Mouse (Mus musculus) midbrain, embryonic 11.5 days (tissue): ENCODE results near the gene Tex28. TPM values are rescaled to one million over a fixed set of nuclear protein-coding genes. Genes with fewer than 3 reads are reported as not detected.
"Not testable (repeated sequence)": the region's sequence is repeated elsewhere in the genome, so short reads cannot be mapped to it uniquely, and the experiment has no call there.

ENCODE experiments used
- ATAC-seq: fragments of 200-750 bp; cut with Nextera tagmentation; 2 replicates; pipeline ENCODE4 v1.8.0; 2017; ENCODE audit warnings: moderate TSS enrichment, moderate library complexity; ENCODE audit not compliant: low FRiP score
- DNase-seq: peaks from one replicate; pipeline ENCODE4 v3.0.0; 2015; ENCODE audit warnings: low spot score; ENCODE audit errors: missing footprints
- H3K27ac ChIP-seq: fragments of 300-500 bp; sonication (generic); 2 replicates; pipeline ENCODE4 v1.5.1; 2014; ENCODE audit warnings: low read depth, low read length
- H3K27me3 ChIP-seq: fragments of 300-500 bp; sonication (generic); 2 replicates; pipeline ENCODE4 v1.6.1; 2014; ENCODE audit warnings: mild to moderate bottlenecking, low read length, moderate library complexity, mixed read lengths; ENCODE audit not compliant: control insufficient read depth, insufficient read depth
- H3K36me3 ChIP-seq: fragments of 300-500 bp; sonication (generic); 2 replicates; pipeline ENCODE4 v1.6.1; 2014; ENCODE audit warnings: mild to moderate bottlenecking, low read length, moderate library complexity, mixed read lengths; ENCODE audit not compliant: control insufficient read depth, insufficient read depth
- H3K4me1 ChIP-seq: fragments of 300-500 bp; sonication (generic); 2 replicates; pipeline ENCODE4 v1.6.1; 2014; ENCODE audit warnings: low read length; ENCODE audit not compliant: control insufficient read depth, insufficient read depth
- H3K4me2 ChIP-seq: fragments of 300-500 bp; sonication (generic); 2 replicates; pipeline ENCODE4 v1.6.1; 2014; ENCODE audit warnings: mild to moderate bottlenecking, moderate library complexity
- H3K4me3 ChIP-seq: fragments of 300-500 bp; sonication (generic); 2 replicates; pipeline ENCODE4 v1.5.1; 2014; ENCODE audit warnings: low read depth, low read length
- H3K9ac ChIP-seq: fragments of 300-500 bp; sonication (generic); 2 replicates; pipeline ENCODE4 v1.6.1; 2014; ENCODE audit warnings: low read length
- H3K9me3 ChIP-seq: fragments of 300-500 bp; sonication (generic); 2 replicates; pipeline ENCODE4 v1.6.1; 2016; ENCODE audit warnings: low read length; ENCODE audit not compliant: control insufficient read depth
- WGBS: fragments of 180-500 bp; shearing (Covaris S2); extraction: QIAGEN DNeasy Blood & Tissue Kit; methylation state at CpG from one replicate; pipeline ENCODE4 v1.1.7; 2014; 5-methylcytosine and 5-hydroxymethylcytosine counted together
- polyA plus RNA-seq: library from polyadenylated mRNA; unstranded; fragments of >200 nt; fragmentation: Nextera tagmentation; extraction: Ambion mirVana; gene quantifications from 2 replicates; pipeline ENCODE4 v1.2.1, GENCODE M21; 2014

Gene Tex28
- not detected in 2 replicates for polyA plus RNA-seq

DNA sequence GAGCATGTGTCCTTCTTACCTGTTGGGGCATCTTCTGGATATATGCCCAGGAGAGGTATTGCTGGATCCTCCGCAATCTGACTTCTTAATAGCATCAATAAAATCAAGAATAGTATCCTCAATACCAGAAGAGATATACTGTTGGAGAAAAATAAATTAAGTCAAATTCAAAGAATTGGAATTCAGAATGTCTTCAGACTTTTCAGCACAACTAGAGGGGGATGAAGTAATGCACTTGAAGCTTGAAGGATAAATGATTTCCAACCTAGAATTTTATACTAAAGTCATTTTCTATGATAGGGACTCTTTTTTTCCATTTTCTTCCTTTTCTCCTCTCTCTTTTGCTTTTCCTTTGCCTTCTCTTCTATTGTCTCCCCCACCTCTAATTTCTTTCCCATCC lies at the start of gene Tex28:
Gene Tex28 (minus strand): TSS at position 101 of the 400 bp plus-strand sequence.
- no peaks in the 10 kb centered on the region for H3K27me3 ChIP-seq
- no peak for ATAC-seq
- WGBS: 80% methylated on average over 1 of the region's 1 CpGs
- H3K9me3 ChIP-seq: no peaks in the 10 kb centered on the region
- no peak within 1 kb of the TSS for H3K4me3 ChIP-seq
- H3K4me1 ChIP-seq: no peaks in the 10 kb centered on the region
- no peaks in the 10 kb centered on the region for H3K36me3 ChIP-seq
- no peak for DNase-seq
- H3K9ac ChIP-seq: no peak within 1 kb of the TSS
- H3K27ac ChIP-seq: no peak within 1 kb of the TSS
- H3K4me2 ChIP-seq: no peak within 1 kb of the TSS

GRCm38 (mm10) chrX:74203556-74203955 lies 35.9 kb upstream of the Tex28 start:
- Histone ChIP-seq H3K36me3 (no peaks in the 10 kb centered on the region), H3K4me2 (no peak overlapping the region), H3K9me3 (no peaks in the 10 kb centered on the region), H3K9ac (no peak overlapping the region), H3K4me3 (no peak overlapping the region), H3K4me1 (no peaks in the 10 kb centered on the region), H3K27ac (no peak overlapping the region), H3K27me3 (no peaks in the 10 kb centered on the region)
- 76% methylated on average over 2 of the region's 2 CpGs for WGBS
- DNase-seq (no peak), ATAC-seq (no peak)

- Histone ChIP-seq H3K36me3 (no peaks in the 10 kb centered on the region), H3K27ac (no peak within 1 kb of the TSS), H3K4me3 (no peak within 1 kb of the TSS), H3K4me2 (no peak within 1 kb of the TSS), H3K9ac (no peak within 1 kb of the TSS), H3K9me3 (no peaks in the 10 kb centered on the region), H3K4me1 (no peaks in the 10 kb centered on the region), H3K27me3 (no peaks in the 10 kb centered on the region)
- ATAC-seq: no peak
- WGBS: 86% methylated on average over 17 of the region's 17 CpGs
- no peak for DNase-seq
These were observed 9.3 kb upstream of the Tex28 start, which contains the start of gene Tktl1 for GRCm38 (mm10) chrX:74176959-74177358. TSS of gene Tktl1 (plus strand) at chrX:74177259.

GRCm38 (mm10) chrX:74135263-74135662 lies 32.4 kb downstream of the Tex28 start, which contains the start of gene Mecp2:
TSS of gene Mecp2 (minus strand) at chrX:74135363.
- DNase-seq, H3K4me1 ChIP-seq, H3K9me3 ChIP-seq, H3K27me3 ChIP-seq, H3K36me3 ChIP-seq, H3K9ac ChIP-seq, H3K4me2 ChIP-seq, H3K4me3 ChIP-seq, H3K27ac ChIP-seq, ATAC-seq: not testable (repeated sequence)
- WGBS: 24% methylated on average over 1 of the region's 1 CpGs

DNA sequence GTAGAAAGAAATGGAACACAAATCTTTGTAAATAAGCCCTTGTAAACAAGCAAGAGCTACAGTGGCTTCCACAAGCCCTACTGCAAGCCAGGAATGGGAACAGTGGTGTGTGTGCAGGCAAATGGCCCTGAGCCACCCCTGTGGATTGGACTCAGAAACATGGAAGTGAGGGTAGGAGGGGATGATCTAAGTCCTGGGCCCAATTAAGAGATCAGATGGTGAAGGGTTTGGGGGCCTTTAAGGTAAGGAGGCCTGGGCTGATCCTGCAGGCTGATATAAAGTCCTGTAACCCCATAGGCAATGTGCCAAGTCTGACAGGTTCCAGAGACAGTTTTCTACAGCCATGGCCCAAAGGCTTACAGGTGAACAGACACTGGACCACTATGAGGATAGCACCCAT lies 40.5 kb downstream of the Tex28 start, which contains the start of gene Opn1mw:
Gene Opn1mw (plus strand): TSS at position 301 of the 400 bp plus-strand sequence.
- no peak within 1 kb of the TSS for H3K4me2 ChIP-seq
- DNase-seq (no peak), ATAC-seq (no peak)
- no peaks in the 10 kb centered on the region for H3K36me3 ChIP-seq
- H3K9ac ChIP-seq: no peak within 1 kb of the TSS
- no peak within 1 kb of the TSS for H3K4me3 ChIP-seq
- no peaks in the 10 kb centered on the region; the same call in 1 of the 2 replicates for H3K27me3 ChIP-seq
- no peak within 1 kb of the TSS for H3K27ac ChIP-seq
- no peaks in the 10 kb centered on the region for H3K9me3 ChIP-seq
- no peaks in the 10 kb centered on the region for H3K4me1 ChIP-seq

DNA sequence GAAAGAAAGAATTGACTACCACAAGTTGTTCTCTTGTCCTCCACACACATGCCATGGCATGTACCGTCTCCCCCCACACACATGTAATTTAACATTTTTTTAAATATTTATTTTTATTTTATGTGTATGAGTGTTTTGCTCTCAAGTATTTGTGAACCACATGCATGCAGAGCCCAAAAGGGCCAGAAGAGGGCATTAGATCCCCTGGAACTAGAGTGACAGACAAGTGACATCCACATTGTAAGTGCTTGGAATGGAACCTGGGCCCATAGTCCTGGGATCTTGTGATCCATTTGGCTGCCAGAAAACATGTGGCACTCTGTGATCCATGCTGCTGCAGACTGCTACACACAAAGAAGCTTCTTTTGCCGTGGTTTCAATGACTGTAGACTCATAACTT lies 42.7 kb downstream of the Tex28 start:
- Histone ChIP-seq H3K27ac (no peak overlapping the region), H3K4me2 (no peak overlapping the region), H3K9me3 (no peaks in the 10 kb centered on the region), H3K9ac (no peak overlapping the region), H3K27me3 (no peaks in the 10 kb centered on the region; the same call in 1 of the 2 replicates), H3K36me3 (no peaks in the 10 kb centered on the region), H3K4me3 (no peak overlapping the region), H3K4me1 (no peaks in the 10 kb centered on the region)
- ATAC-seq: no peak
- no peak for DNase-seq
- WGBS: 60% methylated on average over 2 of the region's 2 CpGs

- Histone ChIP-seq H3K9ac (no peak overlapping the region), H3K9me3 (no peaks in the 10 kb centered on the region), H3K36me3 (no peaks in the 10 kb centered on the region), H3K27me3 (no peaks in the 10 kb centered on the region), H3K4me3 (no peak overlapping the region), H3K4me2 (peak overlapping the region; percentile 22; the same call in 1 of the 2 replicates), H3K4me1 (no peaks in the 10 kb centered on the region), H3K27ac (no peak overlapping the region)
- ATAC-seq (no peak; the same call in 1 of the 2 replicates), DNase-seq (no peak)
- 22% methylated on average over 10 of the region's 10 CpGs for WGBS
These were observed 52.1 kb downstream of the Tex28 start for GRCm38 (mm10) chrX:74115511-74115910.

- no peaks in the 10 kb centered on the region for H3K4me1 ChIP-seq
- H3K9ac ChIP-seq: no peak overlapping the region
- no peaks in the 10 kb centered on the region for H3K27me3 ChIP-seq
- no peak overlapping the region for H3K27ac ChIP-seq
- no peak for ATAC-seq
- H3K4me2 ChIP-seq: no peak overlapping the region
- H3K4me3 ChIP-seq: no peak overlapping the region
- H3K9me3 ChIP-seq: no peaks in the 10 kb centered on the region
- DNase-seq: no peak
- H3K36me3 ChIP-seq: no peaks in the 10 kb centered on the region
These were observed 53.6 kb downstream of the Tex28 start for GRCm38 (mm10) chrX:74114036-74114435.

DNA sequence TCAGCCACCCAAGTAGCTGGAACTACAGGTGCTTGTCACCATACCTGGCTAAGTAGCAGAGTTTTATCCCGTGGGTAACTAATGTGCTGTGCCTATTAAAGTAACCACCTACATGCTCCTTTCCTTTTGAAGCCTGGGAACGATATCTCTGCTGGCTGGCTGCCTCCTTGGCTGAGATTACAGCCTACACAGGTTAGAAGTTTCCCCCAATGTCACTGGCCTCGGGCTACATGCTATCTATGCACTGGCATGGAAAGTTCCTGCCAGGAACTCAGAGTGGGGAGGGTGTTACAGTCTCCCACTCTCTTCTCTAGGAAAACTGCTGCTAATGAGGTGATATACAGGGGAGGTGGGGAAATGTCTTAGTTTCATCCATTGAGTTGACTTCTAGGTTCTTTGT lies 58.9 kb downstream of the Tex28 start:
- no peak overlapping the region for H3K4me2 ChIP-seq
- no peak overlapping the region for H3K4me3 ChIP-seq
- 52% methylated on average over 3 of the region's 3 CpGs for WGBS
- ATAC-seq (no peak), DNase-seq (no peak)
- H3K36me3 ChIP-seq: no peaks in the 10 kb centered on the region
- H3K4me1 ChIP-seq: no peaks in the 10 kb centered on the region
- H3K27ac ChIP-seq: no peak overlapping the region
- no peaks in the 10 kb centered on the region for H3K9me3 ChIP-seq
- no peak overlapping the region for H3K9ac ChIP-seq
- H3K27me3 ChIP-seq: no peaks in the 10 kb centered on the region
